Mouse (Mus musculus): ENCODE results near the gene Rgma.

DNA sequence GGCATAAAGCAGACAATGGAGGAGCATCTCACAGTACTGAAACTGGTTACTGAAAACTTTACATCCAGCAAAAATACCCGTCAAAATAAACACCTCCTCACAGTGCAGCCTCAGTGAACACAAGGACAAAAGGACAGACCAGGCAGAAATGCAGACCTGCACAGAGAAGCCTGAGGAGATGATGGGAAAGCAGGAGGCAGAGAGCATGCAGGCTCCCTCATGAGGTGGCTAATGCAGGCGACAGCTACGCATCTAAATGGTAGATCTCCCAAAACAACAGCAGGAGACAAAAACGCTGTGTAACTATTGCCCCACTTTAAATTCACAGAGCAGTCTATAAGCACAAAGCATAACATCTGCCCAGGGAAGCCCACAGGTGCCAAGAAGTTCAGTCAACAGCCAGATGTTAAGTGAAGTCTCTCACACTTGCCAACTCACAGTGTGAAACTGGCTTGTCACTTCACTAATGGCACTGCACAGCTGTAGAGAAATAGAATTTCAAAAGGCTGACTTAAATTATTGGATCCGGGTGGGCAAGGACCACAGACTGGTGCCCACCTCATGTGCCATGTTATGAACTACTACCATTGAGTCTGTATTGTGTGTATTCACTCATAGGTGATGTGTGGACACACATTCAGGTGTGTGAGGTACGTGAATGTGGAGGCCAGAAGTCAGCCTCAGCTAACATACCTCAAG lies 58.5 kb downstream of the Rgma start:
- TF ChIP-seq POLR2A (IDR thresholded peaks at IDR 0.05; ENCODE audit: insufficient read depth, low read depth, low read length) = no peak
- TF ChIP-seq CTCF (IDR thresholded peaks at IDR 0.05) = no peak
- no peak for TF ChIP-seq EP300 (IDR thresholded peaks at IDR 0.05; ENCODE audit: insufficient read depth, low read depth, low read length)
